Mouse (Mus musculus): ENCODE measurements at regions not wholly inside any gene's neighbourhood (a gene's known extent, or its start where the extent isn't known, plus 50 kb on each side); places are given as distances from the start of the nearest gene placed in this dataset.

- TF ChIP-seq EP300 (IDR thresholded peaks at IDR 0.05) = no peak
- TF ChIP-seq CTCF (IDR thresholded peaks at IDR 0.05) = no peak
Observed at GRCm38 (mm10) chr4:54481766-54482165, 463.1 kb upstream of the Zfp462 start.
